ENCODE assay signal across 8 mouse cellular contexts in genomic region chr6:122765298-122765956, GRCm38 (mm10). TPM values are rescaled to one million over a fixed set of nuclear protein-coding genes. Genes with fewer than 3 reads are reported as not detected.
A peak's percentile ranks its signal among the peaks of the same experiment; 100 is the strongest.
DNase-seq lines count a peak whose midpoint lies in the region; ATAC-seq and TF ChIP-seq lines count a peak whose summit lies in the region.

No protein-coding gene starts in this region.

- TF ChIP-seq POLR2A in testis, adult 2 months (IDR thresholded peaks at IDR 0.05; ENCODE audit: control insufficient read depth, low read depth, low read length), result no peak

- peak overlapping the region; percentile 67 for H3K4me3 ChIP-seq in erythroblast, embryonic 14.5 days (replicated peaks)
- H3K4me3 ChIP-seq in testis, adult 2 months (ENCODE audit: control insufficient read depth, low read depth, low read length), result peak overlapping the region; percentile 91
- H3K4me3 ChIP-seq in liver, embryonic 12.5 days, result peak overlapping the region; percentile 65

- WGBS in liver, embryonic 12.5 days (ENCODE audit: insufficient replicate concordance), result 20% methylated on average over 9 of the region's 9 CpGs

- peak overlapping the region; percentile 75 for H3K9ac ChIP-seq in liver, embryonic 12.5 days

- ATAC-seq in erythroblast, adult 5-6 weeks (replicated peaks; ENCODE audit: low FRiP score, poor library complexity, severe bottlenecking), result no peak
- ATAC-seq in liver, embryonic 12.5 days, result no peak

- no peak overlapping the region for H3K27ac ChIP-seq in testis, adult 2 months (ENCODE audit: control insufficient read depth, insufficient read depth, low read depth, low read length)
- peak overlapping the region; percentile 97 for H3K27ac ChIP-seq in liver, embryonic 12.5 days

- no peak for DNase-seq in testis, postnatal 10 days (ENCODE audit: low spot score)
- DNase-seq in retina, postnatal 1 day, result no peak
- DNase-seq in gastrocnemius, postnatal 14 days, result no peak
- no peak for DNase-seq in testis, postnatal 14 days (ENCODE audit: low spot score)

- intact Hi-C loops in gastrocnemius, postnatal 14 days (cut with DNase I; ENCODE audit: low total_unique reads), result no loop called here

- no peak for TF ChIP-seq CTCF in testis, adult 2 months (IDR thresholded peaks at IDR 0.05; ENCODE audit: control insufficient read depth, insufficient read depth, insufficient replicate concordance, low read depth, low read length)

- no peaks in the 10 kb centered on the region for H3K9me3 ChIP-seq in erythroblast, embryonic 14.5 days (ENCODE audit: control insufficient read depth, low read length)
- H3K9me3 ChIP-seq in liver, embryonic 12.5 days (replicated peaks), result no peaks in the 10 kb centered on the region

- no peaks in the 10 kb centered on the region for H3K36me3 ChIP-seq in erythroblast, embryonic 14.5 days (ENCODE audit: control insufficient read depth)
- H3K36me3 ChIP-seq in testis, adult 2 months (ENCODE audit: control insufficient read depth, insufficient read depth, low read length), result no peaks in the 10 kb centered on the region; the same call in 1 of the 2 replicates
- H3K36me3 ChIP-seq in liver, embryonic 12.5 days, result no peaks in the 10 kb centered on the region

- peaks cover 62% of the 10 kb centered on the region for H3K4me1 ChIP-seq in erythroblast, embryonic 14.5 days (ENCODE audit: control insufficient read depth)
- peaks cover 5% of the 10 kb centered on the region for H3K4me1 ChIP-seq in testis, adult 2 months (ENCODE audit: control insufficient read depth, insufficient read depth, low read length)
- H3K4me1 ChIP-seq in liver, embryonic 12.5 days, result peaks cover 62% of the 10 kb centered on the region

- H3K4me2 ChIP-seq in liver, embryonic 12.5 days, result peak overlapping the region; percentile 97

- peaks cover 12% of the 10 kb centered on the region; the same call in 1 of the 2 replicates for H3K27me3 ChIP-seq in erythroblast, embryonic 14.5 days (ENCODE audit: control insufficient read depth)
- no peaks in the 10 kb centered on the region for H3K27me3 ChIP-seq in testis, adult 2 months (ENCODE audit: control insufficient read depth, insufficient read depth, low read length)
- no peaks in the 10 kb centered on the region for H3K27me3 ChIP-seq in liver, embryonic 12.5 days (replicated peaks)

RNA-seq across cellular contexts. Expression of gene Slc2a3, which starts 36.0 kb away (rescaled TPM):
- 0.48 and 0.56 TPM in 2 replicates for polyA plus RNA-seq in erythroblast, embryonic 14.5 days (2012)
- total RNA-seq in erythroblast, adult 5-6 weeks (2015; ENCODE audit: low replicate concordance), result 7.5 and 15.7 TPM in 2 replicates
- 19.1 and 19.4 TPM in 2 replicates for total RNA-seq in erythroblast, adult 5-6 weeks (2017; ENCODE audit: low replicate concordance)
- 703 and 947 TPM in 2 replicates for polyA plus RNA-seq in testis, adult 2 months (2012; rRNA removed)
- 35.5 and 38.7 TPM in 2 replicates for polyA plus RNA-seq in liver, embryonic 12.5 days (2016; fragmentation: Nextera tagmentation; extraction: Ambion mirVana)
- total RNA-seq in gastrocnemius, postnatal 14 days (2021), result 1 to 10 TPM; 1.2 to 1.9 TPM

RNA-seq across cellular contexts. Expression of gene Foxj2, which starts 54.3 kb away (rescaled TPM):
- polyA plus RNA-seq in erythroblast, embryonic 14.5 days (2012), result 0.56 and 0.83 TPM in 2 replicates
- total RNA-seq in erythroblast, adult 5-6 weeks (2015; ENCODE audit: low replicate concordance), result 1.3 and 11.5 TPM in 2 replicates
- total RNA-seq in erythroblast, adult 5-6 weeks (2017; ENCODE audit: low replicate concordance), result 0.70 and 4.4 TPM in 2 replicates
- 3.0 and 3.7 TPM in 2 replicates for polyA plus RNA-seq in testis, adult 2 months (2012; rRNA removed)
- polyA plus RNA-seq in liver, embryonic 12.5 days (2016; fragmentation: Nextera tagmentation; extraction: Ambion mirVana), result 2.0 and 2.4 TPM in 2 replicates
- 10 to 100 TPM; 15.5 to 18.5 TPM for total RNA-seq in gastrocnemius, postnatal 14 days (2021)

RNA-seq across cellular contexts. Expression of gene Nanog, which starts 58.1 kb away (rescaled TPM):
- 0.06 TPM in 1 of 2 replicates, not detected in the other for polyA plus RNA-seq in erythroblast, embryonic 14.5 days (2012)
- total RNA-seq in erythroblast, adult 5-6 weeks (2015; ENCODE audit: low replicate concordance), result not detected in 2 replicates
- not detected in 2 replicates for total RNA-seq in erythroblast, adult 5-6 weeks (2017; ENCODE audit: low replicate concordance)
- 0.08 and 0.10 TPM in 2 replicates for polyA plus RNA-seq in testis, adult 2 months (2012; rRNA removed)
- 0.12 TPM in 1 of 2 replicates, not detected in the other for polyA plus RNA-seq in liver, embryonic 12.5 days (2016; fragmentation: Nextera tagmentation; extraction: Ambion mirVana)
- not detected for total RNA-seq in gastrocnemius, postnatal 14 days (2021)

Comparison
In these comparisons a context has a peak if more than half of its experiments do, and no peak if none do; other contexts are left out.
1. RNA of gene Slc2a3, which starts 36.0 kb away (polyA plus RNA-seq): 703 to 947 TPM in testis, adult 2 months and 35.5 to 38.7 TPM in liver, embryonic 12.5 days; 0.48 to 0.56 TPM in erythroblast, embryonic 14.5 days; every median in the first group is over 10 times any median in the second.
2. Peak in every context shown above with its lines, with median percentiles within 50 percentile points of each other: H3K4me3 ChIP-seq.